Mouse (Mus musculus) liver, adult 2 months (tissue): ENCODE data around the gene Rps19. TPM values are rescaled to one million over a fixed set of nuclear protein-coding genes. Genes with fewer than 3 reads are reported as not detected.
A peak's percentile ranks its signal among the peaks of the same experiment; 100 is the strongest.

ENCODE experiments used
- DNase-seq: peaks from one replicate; pipeline ENCODE4 v3.0.0-alpha.2; 2011; ENCODE audit warnings: low read depth, low spot score; ENCODE audit errors: extremely low read depth
- H3K27ac ChIP-seq: fragments of 200-500 bp; replicated peaks from 2 replicates; pipeline ENCODE4 v1.5.1; 2012; ENCODE audit warnings: low read depth, mild to moderate bottlenecking, control low read depth, inconsistent platforms, low read length; ENCODE audit not compliant: insufficient read depth
- H3K27me3 ChIP-seq: fragments of 200-500 bp; 2 replicates; pipeline ENCODE4 v1.6.1; 2012; ENCODE audit warnings: mild to moderate bottlenecking, moderate library complexity, low read length, inconsistent platforms; ENCODE audit not compliant: control insufficient read depth, insufficient read depth
- H3K36me3 ChIP-seq: fragments of 200-500 bp; 2 replicates; pipeline ENCODE4 v1.6.1; 2012; ENCODE audit warnings: low read length, inconsistent platforms; ENCODE audit not compliant: control insufficient read depth, insufficient read depth
- H3K4me1 ChIP-seq: fragments of 200-500 bp; 2 replicates; pipeline ENCODE4 v1.6.1; 2011; ENCODE audit warnings: low read length; ENCODE audit not compliant: control insufficient read depth, insufficient read depth
- H3K4me3 ChIP-seq: fragments of 200-500 bp; 2 replicates; pipeline ENCODE4 v1.5.1; 2011; ENCODE audit warnings: low read depth, mild to moderate bottlenecking, control low read depth, low read length, moderate library complexity; ENCODE audit not compliant: insufficient read depth
- H3K79me2 ChIP-seq: fragments of 200-500 bp; 2 replicates; pipeline ENCODE4 v1.6.1; 2012; ENCODE audit warnings: inconsistent platforms, mild to moderate bottlenecking, low read length, moderate library complexity; ENCODE audit not compliant: control insufficient read depth, insufficient read depth
- H3K9ac ChIP-seq: fragments of 200-500 bp; 2 replicates; pipeline ENCODE4 v1.6.1; 2012; ENCODE audit warnings: low read depth, mild to moderate bottlenecking, control low read depth, inconsistent platforms, low read length
- CTCF ChIP-seq: fragments of 200-500 bp; IDR thresholded peaks from 2 replicates; pipeline ENCODE4 v1.5.1; 2011; ENCODE audit warnings: low read depth, low read length, control low read depth
- POLR2A ChIP-seq: fragments of 200-500 bp; IDR thresholded peaks from 2 replicates; pipeline ENCODE4 v1.6.1; 2011; ENCODE audit warnings: low read length, control low read depth; ENCODE audit not compliant: insufficient read depth; ENCODE audit errors: extremely low read depth
- WGBS: fragments of 180-500 bp; shearing (Covaris S2); methylation state at CpG from one replicate; pipeline ENCODE4 v1.1.7; 2018; 5-methylcytosine and 5-hydroxymethylcytosine counted together
- polyA plus RNA-seq: library from polyadenylated mRNA; depleted of rRNA; stranded (reverse); fragments of >200 nt; gene quantifications from 2 replicates; pipeline ENCODE4 v1.2.3, GENCODE M21; 2012
- total RNA-seq: library from RNA; depleted of rRNA; stranded (reverse); fragments of >200 nt; gene quantifications from 2 replicates; pipeline ENCODE4 v1.2.3, GENCODE M21; 2014

The Rps19 gene
- total and polyA plus RNA-seq, 2 experiments: 205 to 262 TPM

DNA sequence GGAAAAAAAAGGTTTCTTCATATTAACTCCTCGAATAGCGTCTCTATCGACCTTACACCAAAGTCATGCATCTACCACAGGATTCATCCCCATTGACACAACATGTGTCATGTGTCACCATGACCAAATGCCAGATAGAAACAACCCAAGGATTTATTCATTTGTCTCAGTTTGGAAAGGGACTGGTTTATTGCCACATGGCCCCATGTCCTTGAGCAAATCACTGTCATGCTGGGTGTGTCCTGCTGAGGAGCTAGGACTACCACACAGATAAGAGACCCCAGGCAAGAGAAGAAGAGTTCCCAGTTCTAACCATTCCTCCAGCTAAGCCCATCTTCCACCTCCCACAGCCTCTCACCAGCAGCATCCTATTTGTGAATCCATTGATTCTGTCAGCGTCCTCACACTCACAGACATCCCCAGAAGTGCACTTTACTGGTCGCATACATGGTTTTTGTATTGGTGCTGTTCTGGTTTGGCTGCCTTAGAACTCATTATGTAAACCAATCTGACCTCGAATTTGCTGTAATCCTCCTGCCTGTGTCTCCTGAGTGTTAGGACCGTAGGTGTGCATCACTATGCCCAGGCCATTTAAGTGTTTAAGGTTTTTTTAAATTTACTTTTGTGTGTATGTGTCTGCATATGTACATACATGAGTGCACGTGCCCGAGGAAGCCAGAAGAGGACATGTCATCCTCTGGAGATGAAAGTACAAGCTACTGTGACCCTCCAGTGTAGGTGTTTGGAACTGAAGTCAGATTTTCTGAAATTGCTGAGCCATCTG is 1.6 kb upstream of the Rps19 start:
- peaks cover 14% of the 10 kb centered on the region; the same call in 1 of the 2 replicates for H3K36me3 ChIP-seq
- TF ChIP-seq CTCF (no peak), POLR2A (no peak)
- H3K27ac ChIP-seq: no peak overlapping the region
- peaks cover 9% of the 10 kb centered on the region; the same call in 1 of the 2 replicates for H3K79me2 ChIP-seq
- no peaks in the 10 kb centered on the region for H3K27me3 ChIP-seq
- 92% methylated on average over 9 of the region's 9 CpGs for WGBS
- no peak overlapping the region for H3K9ac ChIP-seq
- H3K4me3 ChIP-seq: no peak overlapping the region
- peaks cover 13% of the 10 kb centered on the region for H3K4me1 ChIP-seq
- DNase-seq: no peak

GRCm38 (mm10) chr7:24884693-24885291 is 621 bp downstream of the Rps19 start:
- Histone ChIP-seq H3K4me3 (peak overlapping the region; percentile 72), H3K4me1 (peaks cover 13% of the 10 kb centered on the region), H3K9ac (peak overlapping the region; percentile 91), H3K79me2 (peaks cover 9% of the 10 kb centered on the region; the same call in 1 of the 2 replicates), H3K27me3 (no peaks in the 10 kb centered on the region), H3K36me3 (peaks cover 28% of the 10 kb centered on the region), H3K27ac (peak overlapping the region; percentile 72)
- TF ChIP-seq POLR2A (no peak), CTCF (no peak)
- under 1% methylated on average over 47 of the region's 47 CpGs for WGBS
- DNase-seq: peak; percentile 30

- H3K27me3 ChIP-seq: no peaks in the 10 kb centered on the region
- TF ChIP-seq POLR2A: no peak
- no peak for TF ChIP-seq CTCF
- H3K79me2 ChIP-seq: peaks cover 9% of the 10 kb centered on the region; the same call in 1 of the 2 replicates
- peak overlapping the region; percentile 0; the same call in 1 of the 2 replicates for H3K27ac ChIP-seq
- H3K9ac ChIP-seq: peak overlapping the region; percentile 58
- 10% methylated on average over 12 of the region's 12 CpGs for WGBS
- DNase-seq: no peak
- H3K36me3 ChIP-seq: peaks cover 32% of the 10 kb centered on the region
- peaks cover 13% of the 10 kb centered on the region for H3K4me1 ChIP-seq
- peak overlapping the region; percentile 8; the same call in 1 of the 2 replicates for H3K4me3 ChIP-seq
Measured at GRCm38 (mm10) chr7:24885468-24886307, 1.5 kb downstream of the Rps19 start.

DNA sequence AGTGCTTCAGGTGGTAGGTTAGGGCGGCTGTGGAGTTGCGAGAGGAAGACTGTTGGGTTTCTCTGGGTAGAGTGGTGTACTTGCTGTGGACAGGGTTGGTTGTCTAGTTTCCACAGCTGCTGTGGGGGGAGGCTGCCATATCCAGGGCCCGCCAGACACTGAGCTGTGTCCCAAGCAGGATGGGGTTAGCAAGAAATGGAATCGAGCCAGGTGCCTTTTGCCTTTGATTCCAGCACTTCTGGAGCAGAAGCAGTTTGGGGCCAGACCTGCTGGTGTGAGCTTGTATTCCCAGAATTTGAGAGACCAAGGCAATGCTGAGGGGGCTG is 2.1 kb downstream of the Rps19 start:
- 0 out of 2 replicates have a peak overlapping the region, but pooled peaks have one; percentile 0 for H3K27ac ChIP-seq
- peak overlapping the region; percentile 16 for H3K9ac ChIP-seq
- no peaks in the 10 kb centered on the region for H3K27me3 ChIP-seq
- TF ChIP-seq POLR2A (no peak), CTCF (no peak)
- H3K36me3 ChIP-seq: peaks cover 32% of the 10 kb centered on the region
- peaks cover 13% of the 10 kb centered on the region for H3K4me1 ChIP-seq
- peaks cover 9% of the 10 kb centered on the region; the same call in 1 of the 2 replicates for H3K79me2 ChIP-seq
- WGBS: 11% methylated on average over 4 of the region's 4 CpGs
- H3K4me3 ChIP-seq: no peak overlapping the region
- peak; percentile 43 for DNase-seq

- H3K79me2 ChIP-seq: peaks cover 9% of the 10 kb centered on the region; the same call in 1 of the 2 replicates
- WGBS: 73% methylated on average over 4 of the region's 4 CpGs
- no peak for TF ChIP-seq CTCF
- TF ChIP-seq POLR2A: no peak
- no peak overlapping the region for H3K4me3 ChIP-seq
- no peak overlapping the region for H3K9ac ChIP-seq
- H3K27me3 ChIP-seq: no peaks in the 10 kb centered on the region
- no peak overlapping the region for H3K27ac ChIP-seq
- peaks cover 13% of the 10 kb centered on the region for H3K4me1 ChIP-seq
- DNase-seq: no peak
- H3K36me3 ChIP-seq: peaks cover 32% of the 10 kb centered on the region
Measured at GRCm38 (mm10) chr7:24887096-24887495, 2.9 kb downstream of the Rps19 start.
